Mouse (Mus musculus) forebrain, postnatal 0 days (tissue): Measurements from ENCODE around the gene Nme6. TPM values are rescaled to one million over a fixed set of nuclear protein-coding genes. Genes with fewer than 3 reads are reported as not detected.

Source experiments
- ATAC-seq: fragments of 200-750 bp; cut with Nextera tagmentation; 2 replicates; pipeline ENCODE4 v1.8.0; 2017; ENCODE audit warnings: mild to moderate bottlenecking, moderate library complexity
- DNase-seq: peaks from one replicate; pipeline ENCODE4 v3.0.0-alpha.2; 2015
- H3K27ac ChIP-seq: fragments of 300-500 bp; sonication (generic); 2 replicates; pipeline ENCODE4 v1.5.1; 2014; ENCODE audit warnings: low read depth, mild to moderate bottlenecking, antibody characterized with exemption, low read length, moderate library complexity, mixed read lengths
- H3K27me3 ChIP-seq: fragments of 300-500 bp; sonication (generic); 2 replicates; pipeline ENCODE4 v1.6.1; 2014; ENCODE audit warnings: mild to moderate bottlenecking, low read length, mixed read lengths; ENCODE audit not compliant: insufficient read depth
- H3K36me3 ChIP-seq: fragments of 300-500 bp; sonication (generic); 2 replicates; pipeline ENCODE4 v1.6.1; 2014; ENCODE audit warnings: mild to moderate bottlenecking, moderate library complexity; ENCODE audit not compliant: insufficient read depth
- H3K4me1 ChIP-seq: fragments of 300-500 bp; sonication (generic); 2 replicates; pipeline ENCODE4 v1.6.1; 2014; ENCODE audit warnings: antibody characterized with exemption; ENCODE audit not compliant: insufficient read depth
- H3K4me2 ChIP-seq: fragments of 300-500 bp; sonication (generic); 2 replicates; pipeline ENCODE4 v1.6.1; 2014; ENCODE audit warnings: low read depth, mild to moderate bottlenecking, moderate library complexity
- H3K4me3 ChIP-seq: fragments of 300-500 bp; sonication (generic); 2 replicates; pipeline ENCODE4 v1.5.1; 2014; ENCODE audit warnings: low read depth, low read length, mixed read lengths
- H3K9ac ChIP-seq: fragments of 300-500 bp; sonication (generic); 2 replicates; pipeline ENCODE4 v1.6.1; 2014; ENCODE audit warnings: mild to moderate bottlenecking
- H3K9me3 ChIP-seq: fragments of 300-500 bp; sonication (generic); 2 replicates; pipeline ENCODE4 v1.6.1; 2016; ENCODE audit warnings: low read length
- CTCF ChIP-seq: sonication (generic); IDR thresholded peaks from 2 replicates; pipeline ENCODE4 v1.5.1; 2016; ENCODE audit warnings: antibody characterized with exemption, control low read depth, low read depth
- WGBS: fragments of 180-500 bp; shearing (Covaris S2); extraction: QIAGEN DNeasy Blood & Tissue Kit; methylation state at CpG from one replicate; pipeline ENCODE4 v1.1.7; 2014; 5-methylcytosine and 5-hydroxymethylcytosine counted together
- polyA plus RNA-seq: library from polyadenylated mRNA; unstranded; fragments of >200 nt; fragmentation: Nextera tagmentation; extraction: Ambion mirVana; gene quantifications from 2 replicates; pipeline ENCODE4 v1.2.1, GENCODE M21; 2015
- total RNA-seq: library from RNA; depleted of rRNA; stranded (reverse); fragments of >200 nt; gene quantifications from 2 replicates; pipeline ENCODE4 v1.2.3, GENCODE M21; 2014

Nme6 gene
- total and polyA plus RNA-seq, 2 experiments from 2014 or later = 31.3 to 47.5 TPM

DNA sequence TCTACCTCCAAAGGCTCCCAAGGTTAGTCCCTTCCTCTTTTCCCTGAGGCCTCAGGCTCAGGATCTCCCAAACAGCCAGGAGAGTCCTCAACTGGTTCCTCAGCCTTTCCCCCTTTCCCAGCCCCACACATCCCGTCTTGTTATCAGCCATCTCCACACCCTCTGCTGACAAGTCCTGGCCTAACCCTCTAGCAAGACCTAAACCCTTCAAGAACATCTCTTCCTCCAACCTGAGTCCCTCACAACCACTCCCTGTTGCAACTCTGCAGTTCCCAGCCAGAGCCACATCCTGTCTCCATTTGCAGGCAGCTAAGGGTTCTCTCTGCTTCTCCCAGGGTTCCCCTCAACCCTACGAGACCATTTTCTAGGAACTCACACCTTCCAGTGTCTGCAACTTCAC lies 33.7 kb downstream of the Nme6 start:
- no peaks in the 10 kb centered on the region for H3K9me3 ChIP-seq
- no peak for ATAC-seq
- no peak for TF ChIP-seq CTCF
- no peak overlapping the region for H3K9ac ChIP-seq
- H3K4me1 ChIP-seq = no peaks in the 10 kb centered on the region
- H3K36me3 ChIP-seq = no peaks in the 10 kb centered on the region
- H3K4me2 ChIP-seq = no peak overlapping the region
- no peak overlapping the region for H3K27ac ChIP-seq
- H3K27me3 ChIP-seq = no peaks in the 10 kb centered on the region; the same call in 1 of the 2 replicates
- no peak overlapping the region for H3K4me3 ChIP-seq
- no peak for DNase-seq
- 93% methylated on average over 2 of the region's 2 CpGs for WGBS

DNA sequence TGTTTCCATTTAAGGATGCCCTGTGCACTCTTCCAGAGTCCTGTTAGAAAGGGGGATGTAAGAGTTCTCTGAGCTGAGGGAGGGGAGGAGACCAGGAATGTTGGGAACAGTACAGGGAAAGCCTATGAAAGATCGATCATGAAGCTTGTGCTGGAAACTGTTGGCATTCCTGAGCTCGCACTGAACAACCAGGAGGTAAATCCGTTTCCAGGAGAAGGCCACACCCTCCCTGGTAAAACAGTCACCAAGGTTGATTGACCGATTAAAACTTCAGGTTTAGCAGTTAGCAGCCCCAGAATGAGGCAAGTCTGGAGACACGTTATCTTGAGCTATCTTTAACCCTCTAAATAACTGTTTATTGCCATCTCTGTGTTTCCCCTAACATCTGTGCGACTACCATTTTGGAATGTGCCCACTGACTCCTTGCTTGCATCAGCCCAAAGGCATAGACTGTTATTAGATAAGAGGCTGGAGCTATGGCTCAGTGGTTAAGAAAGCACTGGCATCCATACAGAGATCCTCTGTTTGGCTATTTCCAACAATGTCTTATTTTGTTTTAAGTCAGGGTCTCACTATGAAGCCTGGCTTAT lies 38.5 kb downstream of the Nme6 start:
- no peak overlapping the region for H3K9ac ChIP-seq
- no peaks in the 10 kb centered on the region for H3K36me3 ChIP-seq
- TF ChIP-seq CTCF = no peak
- no peak overlapping the region for H3K27ac ChIP-seq
- no peak overlapping the region for H3K4me2 ChIP-seq
- H3K4me3 ChIP-seq = no peak overlapping the region
- 44% methylated on average over 6 of the region's 6 CpGs for WGBS
- H3K9me3 ChIP-seq = no peaks in the 10 kb centered on the region
- ATAC-seq = no peak
- no peak for DNase-seq
- H3K4me1 ChIP-seq = no peaks in the 10 kb centered on the region
- H3K27me3 ChIP-seq = no peaks in the 10 kb centered on the region; the same call in 1 of the 2 replicates

- Histone ChIP-seq H3K9me3 (no peaks in the 10 kb centered on the region), H3K4me3 (peak within 1 kb of the TSS; percentile 82), H3K4me2 (peak within 1 kb of the TSS; percentile 92), H3K36me3 (peaks cover 12% of the 10 kb centered on the region), H3K4me1 (no peaks in the 10 kb centered on the region), H3K27ac (peak within 1 kb of the TSS; percentile 75), H3K27me3 (no peaks in the 10 kb centered on the region), H3K9ac (peak within 1 kb of the TSS; percentile 77)
- TF ChIP-seq CTCF = peak; percentile 68
- WGBS = 7% methylated on average over 33 of the region's 33 CpGs
- ATAC-seq (peak; percentile 96), DNase-seq (peak; percentile 98)
Measured at GRCm38 (mm10) chr9:109874797-109875691, 42.5 kb downstream of the Nme6 start, which contains the start of gene Cdc25a. Gene Cdc25a (plus strand): TSS chr9:109875579.

DNA sequence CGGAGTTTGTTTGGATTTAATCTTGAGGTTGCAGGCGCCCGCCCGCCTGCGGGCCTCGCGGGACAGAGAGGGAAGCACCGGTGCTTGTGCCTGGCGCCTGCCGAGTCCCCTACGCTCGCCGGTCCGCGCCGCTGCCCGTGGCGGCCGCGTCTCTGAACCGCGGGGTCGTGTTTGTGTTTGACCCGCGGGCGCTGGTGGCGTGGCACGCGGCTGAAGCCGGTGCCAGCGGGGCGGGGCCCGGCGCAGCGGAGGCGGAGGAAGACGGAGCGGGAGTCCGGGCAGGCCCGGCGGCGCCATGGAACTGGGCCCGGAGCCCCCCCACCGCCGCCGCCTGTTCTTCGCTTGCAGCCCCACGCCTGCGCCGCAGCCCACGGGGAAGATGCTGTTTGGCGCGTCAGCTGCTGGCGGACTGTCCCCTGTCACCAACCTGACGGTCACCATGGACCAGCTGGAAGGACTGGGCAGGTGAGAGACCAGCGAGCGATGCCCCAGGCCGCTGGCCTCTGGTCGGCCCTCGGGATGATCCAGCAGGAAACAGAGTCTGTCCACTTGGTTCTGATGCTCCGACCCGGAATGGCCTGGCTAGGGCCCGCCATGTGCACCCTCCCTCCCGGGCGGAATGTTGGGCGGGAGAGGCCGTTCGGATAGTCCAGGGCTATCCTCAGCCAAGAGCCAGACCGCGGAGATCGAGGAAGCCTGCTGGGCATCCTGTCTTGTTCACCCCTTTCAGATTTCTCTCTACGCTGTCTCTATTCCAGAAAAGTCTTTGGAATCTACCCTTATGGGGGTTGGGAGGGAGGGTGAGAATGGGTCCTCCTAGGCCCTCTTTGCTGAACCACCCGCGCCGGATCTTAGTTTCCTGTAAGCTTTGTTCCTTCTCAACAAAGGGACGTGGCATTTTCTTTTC lies 43.4 kb downstream of the Nme6 start:
- WGBS = 1% methylated on average over 72 of the region's 76 CpGs
- Histone ChIP-seq H3K9me3 (no peaks in the 10 kb centered on the region), H3K27ac (peak overlapping the region; percentile 75), H3K4me1 (no peaks in the 10 kb centered on the region), H3K4me3 (peak overlapping the region; percentile 82), H3K27me3 (no peaks in the 10 kb centered on the region), H3K4me2 (peak overlapping the region; percentile 92), H3K9ac (peak overlapping the region; percentile 77), H3K36me3 (peaks cover 21% of the 10 kb centered on the region)
- DNase-seq (peak; percentile 40), ATAC-seq (peak; percentile 67)
- no peak for TF ChIP-seq CTCF

GRCm38 (mm10) chr9:109876756-109877155 lies 44.2 kb downstream of the Nme6 start:
- WGBS = 2% methylated on average over 3 of the region's 3 CpGs
- peak; percentile 35 for DNase-seq
- no peak for ATAC-seq
- Histone ChIP-seq H3K27ac (no peak overlapping the region), H3K27me3 (no peaks in the 10 kb centered on the region), H3K9ac (peak overlapping the region; percentile 77; the same call in 1 of the 2 replicates), H3K4me2 (peak overlapping the region; percentile 92), H3K9me3 (no peaks in the 10 kb centered on the region), H3K4me3 (peak overlapping the region; percentile 82), H3K4me1 (no peaks in the 10 kb centered on the region), H3K36me3 (peaks cover 26% of the 10 kb centered on the region)
- no peak for TF ChIP-seq CTCF

DNA sequence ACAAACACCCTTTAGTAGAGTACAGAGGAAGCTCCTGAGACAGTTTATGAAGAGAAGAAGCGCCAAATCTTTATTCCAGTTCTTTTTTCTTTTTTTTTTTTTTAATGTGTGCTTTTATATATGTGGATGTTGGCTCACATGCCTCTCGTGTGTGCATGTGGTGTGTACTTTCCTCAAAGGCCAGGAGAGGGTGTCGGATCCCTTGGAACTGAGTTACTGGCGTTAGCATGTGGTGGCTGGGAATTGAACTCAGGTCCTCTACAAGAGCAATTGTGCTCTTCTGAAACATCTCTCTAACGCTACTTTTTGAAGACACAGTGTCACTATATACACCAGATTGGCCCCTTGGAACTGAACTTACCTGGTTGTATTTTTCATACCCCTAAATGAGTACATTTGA lies 45.1 kb downstream of the Nme6 start:
- Histone ChIP-seq H3K4me2 (peak overlapping the region; percentile 92), H3K4me3 (no peak overlapping the region), H3K36me3 (peaks cover 35% of the 10 kb centered on the region), H3K27ac (no peak overlapping the region), H3K27me3 (no peaks in the 10 kb centered on the region), H3K9me3 (no peaks in the 10 kb centered on the region), H3K4me1 (no peaks in the 10 kb centered on the region), H3K9ac (no peak overlapping the region)
- no peak for ATAC-seq
- 68% methylated on average over 5 of the region's 5 CpGs for WGBS
- peak; percentile 17; the same call in 1 of the 2 replicates for TF ChIP-seq CTCF
- DNase-seq = no peak
